Mouse (Mus musculus) bone marrow macrophage, adult 2 months (primary cell): Measurements from ENCODE around the gene C1galt1.

Experiments used
- CTCF ChIP-seq: IDR thresholded peaks from 2 replicates; pipeline ENCODE4 v1.5.1; 2012; ENCODE audit warnings: low read depth, mild to moderate bottlenecking, low read length, moderate library complexity
- POLR2A ChIP-seq: IDR thresholded peaks from 2 replicates; pipeline ENCODE4 v1.6.1; 2012; ENCODE audit warnings: mild to moderate bottlenecking, low read depth, low read length, borderline replicate concordance

DNA sequence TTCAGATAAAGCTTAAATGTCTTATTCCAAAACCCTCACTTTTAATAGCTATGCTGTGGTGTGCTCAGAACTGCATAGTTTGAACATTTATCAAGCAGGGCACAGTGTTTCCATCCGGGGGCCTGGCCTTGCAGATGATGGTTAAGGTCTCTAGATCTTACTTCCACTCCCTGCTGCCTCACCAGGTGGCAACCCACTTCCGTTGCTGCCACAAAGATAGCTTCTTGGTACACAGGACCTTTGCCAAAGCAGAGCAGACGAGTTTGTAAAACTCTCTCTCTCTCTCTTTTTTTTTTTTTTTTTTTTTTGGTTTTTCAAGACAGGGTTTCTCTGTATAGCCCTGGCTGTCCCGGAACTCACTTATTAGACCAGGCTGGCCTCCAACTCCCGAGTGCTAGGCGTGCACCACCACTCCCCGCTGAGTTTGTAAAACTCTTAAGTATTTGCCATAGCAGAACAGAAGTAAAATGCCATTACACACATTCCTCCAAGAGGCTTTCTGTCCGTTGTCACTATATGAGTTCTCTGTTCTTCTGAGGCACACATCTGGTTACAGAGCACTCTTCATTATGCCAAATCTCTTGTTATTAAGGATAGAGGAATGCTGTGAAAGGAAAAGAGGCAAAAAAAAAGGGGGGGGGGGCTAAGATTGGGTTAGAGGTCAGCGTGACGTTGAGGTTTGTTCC lies 773 bp upstream of the C1galt1 start:
- TF ChIP-seq CTCF (no peak), POLR2A (no peak)
